Mouse (Mus musculus): Measurements from ENCODE around the gene Scnm1.
"Not testable (repeated sequence)": the region's sequence is repeated elsewhere in the genome, so short reads cannot be mapped to it uniquely, and the experiment has no call there.

DNA sequence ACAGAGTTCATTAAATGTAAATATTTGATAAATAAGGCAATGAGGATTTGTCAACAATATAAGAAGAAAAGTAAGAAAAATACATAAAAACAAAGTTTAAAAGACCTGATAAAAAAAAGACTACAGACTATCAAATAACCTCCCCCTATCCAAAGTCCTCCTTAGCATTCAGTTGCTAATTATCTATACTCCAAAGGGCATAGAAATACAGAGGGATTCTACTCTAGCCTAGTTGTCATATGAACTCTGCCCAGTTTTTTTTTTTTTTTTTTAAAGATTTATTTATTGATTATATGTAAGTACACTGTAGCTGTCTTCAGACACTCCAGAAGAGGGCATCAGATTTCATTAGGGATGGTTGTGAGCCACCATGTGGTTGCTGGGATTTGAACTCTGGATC lies 26.5 kb downstream of the Scnm1 start:
- TF ChIP-seq ZNF384 (IDR thresholded peaks at IDR 0.05; ENCODE audit: low read depth, low read length); MAFK (IDR thresholded peaks at IDR 0.05; ENCODE audit: insufficient read depth, low read depth, low read length); CHD2 (IDR thresholded peaks at IDR 0.05; ENCODE audit: low read depth, low read length): not testable (repeated sequence)

All from ES-E14 (cell line).